In the genomic region with DNA sequence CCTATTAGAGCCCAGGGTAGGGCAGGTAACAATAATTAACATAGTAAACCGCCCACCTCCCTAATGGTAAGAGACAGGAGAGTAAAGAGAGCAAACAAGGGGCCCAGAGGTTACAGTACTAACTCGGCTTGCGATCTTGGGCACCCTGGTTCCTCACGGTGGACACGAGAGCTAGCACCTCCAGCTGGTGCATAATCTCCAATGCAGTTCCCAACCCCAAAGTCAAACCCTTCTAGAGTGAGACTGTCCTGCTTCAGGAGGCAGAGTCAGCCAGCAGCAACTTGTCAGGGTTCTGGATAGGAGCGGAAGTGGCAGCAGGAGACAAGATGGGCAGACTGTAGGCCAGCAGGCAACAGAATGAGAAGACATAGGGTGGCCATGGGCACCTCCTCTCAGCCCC, we compare ENCODE assay signal across 8 mouse cellular contexts. TPM values are rescaled to one million over a fixed set of nuclear protein-coding genes. Genes with fewer than 3 reads are reported as not detected.
A peak's percentile ranks its signal among the peaks of the same experiment; 100 is the strongest.
DNase-seq lines count a peak whose midpoint lies in the region; ATAC-seq and TF ChIP-seq lines count a peak whose summit lies in the region.
"Had no signal": no experiment of that assay in that cellular context is flagged by ENCODE, and none has a peak within 500 bp of the region (broad histone marks: within the 10 kb centered on the region; RNA-seq: fewer than 3 reads in every experiment).

No protein-coding gene starts in this region.

- peak overlapping the region; percentile 97 for H3K4me2 ChIP-seq in kidney, postnatal 0 days (ENCODE audit: low read length)
- peak overlapping the region; percentile 29; the same call in 1 of the 2 replicates for H3K4me2 ChIP-seq in forebrain, embryonic 16.5 days (ENCODE audit: low read length)

- TF ChIP-seq POLR2A in bone marrow, adult 2 months (IDR thresholded peaks at IDR 0.05; ENCODE audit: borderline replicate concordance, control insufficient read depth, low read depth, low read length), result no peak

- H3K4me1 ChIP-seq in kidney, postnatal 0 days (replicated peaks; ENCODE audit: insufficient read depth, low read length), result peaks cover 17% of the 10 kb centered on the region
- H3K4me1 ChIP-seq in bone marrow, adult 2 months (ENCODE audit: control insufficient read depth, insufficient read depth, low read length), result peaks cover 4% of the 10 kb centered on the region; the same call in 1 of the 2 replicates
- H3K4me1 ChIP-seq in forebrain, embryonic 16.5 days (replicated peaks; ENCODE audit: control insufficient read depth, insufficient read depth, low read length), result peaks cover 9% of the 10 kb centered on the region

- H3K27ac ChIP-seq in kidney, postnatal 0 days, result no peak overlapping the region
- H3K27ac ChIP-seq in bone marrow, adult 2 months (ENCODE audit: control insufficient read depth, insufficient read depth, low read depth, low read length, poor library complexity), result peak overlapping the region; percentile 18
- H3K27ac ChIP-seq in forebrain, embryonic 16.5 days (ENCODE audit: low read length), result no peak overlapping the region

- H3K4me3 ChIP-seq in kidney, postnatal 0 days (replicated peaks; ENCODE audit: low read depth, low read length), result no peak overlapping the region
- peak overlapping the region; percentile 41 for H3K4me3 ChIP-seq in bone marrow, adult 2 months (replicated peaks; ENCODE audit: control insufficient read depth, low read depth, low read length)
- H3K4me3 ChIP-seq in forebrain, embryonic 16.5 days (replicated peaks; ENCODE audit: low read length), result no peak overlapping the region

- no peaks in the 10 kb centered on the region for H3K27me3 ChIP-seq in kidney, postnatal 0 days (ENCODE audit: insufficient read depth, low read length)
- 0 out of 2 replicates have a peak, but pooled peaks cover 4% of the 10 kb centered on the region for H3K27me3 ChIP-seq in forebrain, embryonic 16.5 days (replicated peaks; ENCODE audit: control insufficient read depth, insufficient read depth, low read length)

- ATAC-seq in kidney, postnatal 0 days (replicated peaks; ENCODE audit: low FRiP score, low read depth), result no peak
- no peak for ATAC-seq in forebrain, embryonic 16.5 days

- no peaks in the 10 kb centered on the region for H3K9me3 ChIP-seq in kidney, postnatal 0 days (replicated peaks; ENCODE audit: low read length)
- no peaks in the 10 kb centered on the region for H3K9me3 ChIP-seq in forebrain, embryonic 16.5 days (ENCODE audit: control insufficient read depth, low read length)

- TF ChIP-seq CTCF in kidney, postnatal 0 days (IDR thresholded peaks at IDR 0.05; ENCODE audit: low read depth), result no peak
- no peak for TF ChIP-seq CTCF in bone marrow, adult 2 months (IDR thresholded peaks at IDR 0.05; ENCODE audit: control insufficient read depth, insufficient read depth, low read length)

- no peaks in the 10 kb centered on the region for H3K36me3 ChIP-seq in kidney, postnatal 0 days (ENCODE audit: insufficient read depth, low read length)
- H3K36me3 ChIP-seq in forebrain, embryonic 16.5 days (ENCODE audit: control insufficient read depth, insufficient read depth), result no peaks in the 10 kb centered on the region

- no peak for DNase-seq in kidney, postnatal 0 days (ENCODE audit: low spot score)
- no peak for DNase-seq in kidney, adult 9 months
- peak; percentile 64 for DNase-seq in lung, postnatal 36 days
- DNase-seq in urinary bladder, postnatal 4 days (ENCODE audit: low spot score in 2 of 2), result no peak
- DNase-seq in c-Kit-positive CD71-positive TER-119-positive erythroid progenitor cells, embryonic 14.5 days (ENCODE audit: low spot score), result no peak
- DNase-seq: cerebellum, postnatal 25 days had no signal

- WGBS in kidney, postnatal 0 days, result 72% methylated on average over 6 of the region's 6 CpGs
- 65% methylated on average over 6 of the region's 6 CpGs for WGBS in bone marrow, adult 2 months
- 86% methylated on average over 6 of the region's 6 CpGs for WGBS in forebrain, embryonic 16.5 days

- H3K9ac ChIP-seq in kidney, postnatal 0 days (ENCODE audit: low read depth, low read length), result no peak overlapping the region
- no peak overlapping the region for H3K9ac ChIP-seq in forebrain, embryonic 16.5 days (replicated peaks; ENCODE audit: low read depth, low read length)

RNA-seq across cellular contexts. Expression of a gene that starts 1.9 kb away (rescaled TPM):
- 271 and 278 TPM in 2 replicates for polyA plus RNA-seq in kidney, postnatal 0 days (2015; fragmentation: Nextera tagmentation; extraction: Ambion mirVana)
- 60.4 and 90.4 TPM in 2 replicates for polyA plus RNA-seq in bone marrow, adult 2 months (2011; ENCODE audit: insufficient read depth, insufficient read length, low replicate concordance, missing spikeins)
- polyA plus RNA-seq in forebrain, embryonic 16.5 days (2015; fragmentation: Nextera tagmentation; extraction: Ambion mirVana), result 78.4 and 101 TPM in 2 replicates

RNA-seq across cellular contexts. Expression of a gene that starts 53.9 kb away (rescaled TPM):
- polyA plus RNA-seq in kidney, postnatal 0 days (2015; fragmentation: Nextera tagmentation; extraction: Ambion mirVana), result 4.5 and 5.1 TPM in 2 replicates
- polyA plus RNA-seq in bone marrow, adult 2 months (2011; ENCODE audit: insufficient read depth, insufficient read length, low replicate concordance, missing spikeins), result 83.1 and 147 TPM in 2 replicates
- 6.3 and 9.8 TPM in 2 replicates for polyA plus RNA-seq in forebrain, embryonic 16.5 days (2015; fragmentation: Nextera tagmentation; extraction: Ambion mirVana)
